Mouse (Mus musculus): ENCODE data around the gene 4930432K21Rik.
A peak's percentile ranks its signal among the peaks of the same experiment; 100 is the strongest.

4930432K21Rik gene

DNA sequence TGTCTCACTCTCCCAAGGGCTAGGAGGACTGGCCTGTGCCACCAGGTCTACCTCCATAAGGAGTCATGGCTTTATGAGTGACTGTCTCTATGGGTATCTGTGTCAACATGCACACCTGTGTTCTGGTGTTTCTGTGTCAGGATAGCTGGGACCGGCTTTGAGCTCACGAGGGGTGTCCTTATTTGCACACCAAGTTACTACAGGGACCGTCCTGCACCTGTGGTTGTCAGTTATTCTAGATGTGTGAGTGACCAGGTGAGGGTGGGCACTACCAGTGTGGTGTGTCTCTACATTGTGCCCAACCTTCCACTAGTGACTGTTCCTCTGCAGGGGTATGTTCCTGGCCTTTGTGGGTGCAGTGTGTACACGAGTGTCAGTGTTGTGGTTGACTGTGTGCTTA, 35.0 kb downstream of the 4930432K21Rik start:
- TF ChIP-seq GATA4 (IDR thresholded peaks at IDR 0.05; ENCODE audit: insufficient replicate concordance, low read length): no peak

DNA sequence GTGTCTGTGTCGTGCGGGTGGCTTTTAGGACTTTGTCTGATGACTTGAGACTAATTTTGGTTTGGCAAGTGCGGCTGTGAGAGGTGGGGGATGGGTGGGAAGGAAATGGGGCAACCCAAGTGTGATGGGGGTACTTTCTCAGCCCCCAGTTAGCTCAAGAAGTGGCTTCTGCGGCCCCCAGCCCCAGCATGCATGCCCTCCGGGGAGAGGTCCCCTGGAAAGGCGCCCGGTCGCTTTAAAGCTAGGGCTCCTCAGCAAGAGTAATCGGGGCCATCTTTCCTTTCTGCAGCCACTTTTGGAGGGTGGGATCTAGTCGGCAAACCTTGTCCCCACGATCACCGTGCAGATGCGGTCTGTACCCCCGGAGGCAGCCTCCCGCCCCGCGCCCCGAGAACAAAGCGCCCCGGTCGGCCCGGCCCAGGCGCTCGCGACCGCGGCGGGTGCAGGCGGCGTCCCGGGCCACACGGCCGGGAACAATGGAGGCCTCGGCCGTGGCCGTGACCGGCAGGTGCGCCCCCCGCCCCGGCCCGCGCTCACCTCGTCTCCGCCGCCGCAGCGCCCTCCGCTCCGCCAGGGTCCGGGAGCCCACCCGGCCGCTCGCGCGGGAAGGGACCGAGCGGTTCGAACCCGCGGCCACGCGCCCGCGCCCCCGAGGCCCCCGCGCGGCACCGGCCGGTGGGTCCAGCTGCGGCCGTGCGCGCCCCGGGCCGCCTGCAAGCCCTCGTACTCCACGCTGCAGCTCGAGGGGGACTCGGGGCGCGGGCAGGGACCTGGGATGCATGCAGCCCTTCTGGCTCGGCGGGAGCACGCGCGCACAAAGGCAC, 35.6 kb downstream of the 4930432K21Rik start:
- no peak for TF ChIP-seq GATA4 (IDR thresholded peaks at IDR 0.05; ENCODE audit: insufficient replicate concordance, low read length)

DNA sequence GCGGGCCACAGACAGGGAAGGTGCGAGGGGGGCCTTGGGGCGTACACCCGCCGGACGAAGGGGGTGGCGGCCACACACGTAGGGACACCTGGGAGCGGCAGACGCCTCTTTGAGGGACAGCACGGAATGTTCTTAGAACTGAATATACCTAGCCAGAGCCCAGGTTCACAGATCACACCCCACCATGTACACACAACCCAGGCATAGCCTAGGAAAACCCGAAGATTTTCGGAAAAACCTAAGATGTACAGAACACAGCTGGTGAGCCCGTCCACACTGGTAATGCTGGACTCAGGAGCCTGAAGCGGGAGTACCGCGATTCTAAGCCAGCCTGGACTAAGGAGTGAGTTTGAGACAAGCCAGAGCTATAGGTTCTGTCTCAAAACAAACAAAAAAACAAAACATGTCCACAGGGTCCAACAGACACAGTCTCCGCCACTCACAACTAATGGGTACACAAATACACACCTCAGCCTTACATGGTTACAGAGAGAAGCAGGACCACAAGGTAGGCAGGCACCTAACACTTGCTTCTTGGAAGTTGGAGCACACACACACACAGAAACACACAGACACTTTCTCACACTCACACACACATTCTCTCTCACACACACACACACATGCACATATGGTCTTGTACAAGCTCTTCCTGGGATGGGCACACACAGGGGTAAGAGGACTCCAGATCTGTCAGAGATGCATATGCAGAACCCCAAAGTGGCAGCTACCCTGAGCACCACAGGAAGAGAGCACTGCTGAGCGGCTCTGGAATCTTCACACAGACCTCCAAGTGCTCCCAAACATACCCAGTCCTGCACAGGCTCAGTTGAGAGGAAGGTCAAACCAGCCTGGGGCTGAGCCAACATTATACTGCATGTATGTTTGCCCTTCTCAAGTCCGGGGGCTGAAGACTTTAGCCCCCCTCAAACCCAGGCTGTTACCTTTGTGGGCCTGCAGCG, 36.5 kb downstream of the 4930432K21Rik start:
- no peak for TF ChIP-seq GATA4 (IDR thresholded peaks at IDR 0.05; ENCODE audit: insufficient replicate concordance, low read length)

DNA sequence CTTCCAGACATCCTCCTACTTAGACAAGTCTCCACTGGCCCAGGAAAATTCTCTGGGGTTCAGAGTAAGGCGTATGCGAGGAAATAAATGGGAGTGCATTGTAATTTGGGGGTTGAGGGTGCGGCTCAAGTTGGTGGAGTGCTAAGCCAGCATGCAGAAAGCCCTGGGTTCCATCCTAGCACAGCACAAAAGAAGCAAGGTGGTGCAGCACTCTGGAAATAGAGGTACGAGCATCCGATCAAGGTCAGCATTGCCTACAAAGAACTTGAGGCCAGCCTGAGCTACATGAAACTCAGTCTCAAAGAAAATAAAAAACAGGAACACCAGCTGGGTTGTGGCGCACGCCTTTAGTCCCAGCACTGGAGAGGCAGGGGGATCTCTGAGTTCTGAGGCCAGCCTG, 37.3 kb downstream of the 4930432K21Rik start, which contains the start of gene Nanos3:
Nanos3 (minus strand) TSS at position 101 of the 400 bp plus-strand sequence.
- TF ChIP-seq GATA4 (IDR thresholded peaks at IDR 0.05; ENCODE audit: insufficient replicate concordance, low read length): no peak

DNA sequence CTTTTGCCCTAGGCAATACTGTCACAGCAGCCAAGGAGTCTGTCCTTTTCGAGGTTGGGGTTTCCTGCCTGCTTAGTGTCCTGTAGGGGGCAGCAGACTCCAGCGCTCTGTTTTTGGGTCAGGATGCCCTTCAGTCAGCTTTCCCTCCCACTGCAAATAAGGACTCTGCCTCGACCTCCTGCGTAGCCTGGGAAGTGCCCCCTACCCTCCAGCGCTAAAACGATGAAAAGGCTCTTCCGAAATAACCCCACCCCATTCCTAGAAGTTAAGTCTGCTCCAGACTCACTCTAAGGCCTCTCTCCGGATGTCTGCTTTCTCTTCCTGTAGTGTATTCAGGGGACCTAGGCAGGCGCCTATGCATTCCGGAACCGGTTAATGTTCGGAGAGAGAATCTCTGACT, 38.7 kb downstream of the 4930432K21Rik start:
- TF ChIP-seq GATA4 (IDR thresholded peaks at IDR 0.05; ENCODE audit: insufficient replicate concordance, low read length): no peak

DNA sequence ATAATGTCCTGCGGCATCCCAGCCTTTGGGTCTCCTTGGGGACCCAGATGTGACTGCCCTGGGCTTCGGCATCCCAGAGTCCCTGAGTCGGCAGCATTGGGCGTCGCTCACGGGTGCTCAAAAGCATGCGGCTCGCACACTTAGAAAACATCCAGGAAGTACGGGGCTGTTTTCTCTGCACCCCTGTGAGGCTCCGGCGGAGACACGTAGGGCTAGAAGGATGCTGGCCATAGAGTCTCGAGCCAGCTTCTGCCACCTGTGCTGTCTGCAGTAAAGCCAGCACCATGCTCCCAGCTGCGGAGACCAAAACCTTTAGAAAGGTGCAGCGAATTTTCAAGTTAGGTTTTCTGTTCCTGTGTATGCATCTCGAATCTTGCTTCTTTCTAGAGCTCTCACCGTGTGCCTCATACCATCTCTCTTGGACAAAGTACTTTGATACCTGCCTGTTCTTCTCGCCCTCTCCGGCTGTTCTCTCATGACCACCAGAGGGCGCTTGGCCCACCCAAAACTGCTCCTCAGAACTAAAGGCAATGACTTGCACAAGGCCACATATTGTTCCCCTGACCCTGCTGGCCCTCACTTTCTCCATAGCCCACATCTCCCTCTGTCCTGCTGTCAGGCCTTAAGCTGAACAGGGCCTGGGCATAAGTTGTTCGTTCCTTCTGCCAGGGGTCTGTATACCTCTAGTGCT, 39.4 kb downstream of the 4930432K21Rik start:
- no peak for TF ChIP-seq GATA4 (IDR thresholded peaks at IDR 0.05; ENCODE audit: insufficient replicate concordance, low read length)

DNA sequence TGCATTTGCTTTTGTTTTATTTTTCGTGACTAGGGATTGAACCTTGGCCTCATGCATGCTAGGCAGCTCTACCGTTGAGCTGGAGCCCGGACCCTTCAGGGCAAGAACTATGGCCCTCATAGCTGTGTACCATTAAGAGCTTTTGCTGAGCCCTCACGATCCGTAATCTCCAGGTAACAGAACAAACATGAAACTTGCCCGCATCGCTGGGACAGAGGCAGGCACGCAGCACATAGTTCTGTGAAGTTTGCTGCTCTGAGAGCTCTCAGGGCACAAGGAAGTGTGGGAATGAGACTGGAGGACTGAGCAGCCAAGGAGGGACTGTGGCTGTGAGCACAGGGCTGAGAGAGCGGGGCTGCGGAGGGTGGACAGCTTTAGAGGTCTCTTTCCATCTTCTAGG, 40.8 kb downstream of the 4930432K21Rik start:
- TF ChIP-seq GATA4 (IDR thresholded peaks at IDR 0.05; ENCODE audit: insufficient replicate concordance, low read length): no peak

DNA sequence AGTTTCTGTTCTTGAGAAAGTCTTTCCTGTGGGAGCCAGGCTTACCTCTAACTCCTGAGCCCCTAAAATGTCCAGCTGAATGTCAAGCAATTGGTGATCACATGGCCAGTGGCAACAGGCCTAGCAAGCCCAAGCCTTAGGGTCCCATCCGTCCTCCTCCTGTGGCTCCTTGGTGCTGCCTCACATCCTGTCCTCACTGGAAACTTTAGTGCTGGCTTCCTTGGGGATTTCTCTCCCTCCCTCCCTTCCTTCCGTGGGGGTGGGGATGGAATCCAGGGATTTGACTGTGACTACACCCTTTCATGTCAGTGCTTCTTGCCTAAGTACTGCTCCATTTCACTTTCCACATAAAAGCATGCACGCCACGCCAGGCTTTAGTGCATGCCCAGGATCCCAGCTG, 41.8 kb downstream of the 4930432K21Rik start:
- peak; percentile 17; the same call in 1 of the 2 replicates for TF ChIP-seq GATA4 (IDR thresholded peaks at IDR 0.05; ENCODE audit: insufficient replicate concordance, low read length)

DNA sequence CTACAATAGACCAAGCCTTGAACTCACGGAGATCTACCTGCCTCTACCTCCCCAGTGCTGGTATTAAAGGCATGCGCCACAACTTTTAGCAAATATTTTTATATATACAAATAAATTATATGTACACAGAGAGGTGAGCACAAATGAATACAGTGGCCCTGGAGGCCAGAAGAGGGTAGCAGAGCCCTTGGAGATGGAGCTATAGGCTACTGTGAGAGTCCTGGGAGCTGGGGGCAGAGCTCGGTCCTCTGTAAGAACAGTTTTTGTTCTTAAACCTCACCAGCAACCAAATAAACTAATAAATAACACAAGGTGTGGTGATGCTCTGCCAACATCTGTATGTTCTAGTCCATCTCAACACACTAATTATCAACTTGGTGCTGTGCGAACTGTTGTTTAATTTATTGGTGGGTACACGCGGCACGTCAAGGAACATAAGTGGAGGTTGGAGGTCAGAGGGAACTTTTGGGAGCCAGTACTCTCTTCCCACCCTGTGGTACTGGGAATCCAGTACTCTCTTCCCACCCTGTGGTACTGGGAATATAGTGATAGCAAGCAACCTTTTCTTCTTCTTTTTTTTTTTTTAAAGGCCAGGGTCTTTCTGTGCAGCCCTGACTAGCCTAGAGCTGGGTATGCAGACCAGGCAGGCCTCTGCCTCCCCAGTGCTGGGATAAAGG, 42.5 kb downstream of the 4930432K21Rik start:
- no peak for TF ChIP-seq GATA4 (IDR thresholded peaks at IDR 0.05; ENCODE audit: insufficient replicate concordance, low read length)

DNA sequence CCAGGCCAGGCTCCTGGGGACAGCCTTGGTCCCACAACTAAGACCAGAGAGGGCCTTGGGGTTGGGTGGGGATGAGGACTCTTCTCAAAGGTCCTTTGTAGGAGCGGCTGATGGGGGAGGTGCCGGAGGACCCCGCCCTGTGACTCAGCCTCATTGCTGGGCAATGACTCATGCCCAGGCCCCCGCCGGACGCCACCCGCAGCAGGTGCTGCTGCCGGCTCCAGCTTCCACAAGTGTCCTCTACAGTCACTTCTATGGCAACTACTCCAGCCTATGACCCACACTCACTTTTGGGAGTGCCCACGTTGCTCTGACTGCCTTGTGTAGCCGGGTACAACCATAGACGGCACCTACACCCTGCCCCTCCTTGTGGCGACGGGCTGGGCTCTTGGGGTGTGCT, 44.2 kb downstream of the 4930432K21Rik start:
- TF ChIP-seq GATA4 (IDR thresholded peaks at IDR 0.05; ENCODE audit: insufficient replicate concordance, low read length): no peak

DNA sequence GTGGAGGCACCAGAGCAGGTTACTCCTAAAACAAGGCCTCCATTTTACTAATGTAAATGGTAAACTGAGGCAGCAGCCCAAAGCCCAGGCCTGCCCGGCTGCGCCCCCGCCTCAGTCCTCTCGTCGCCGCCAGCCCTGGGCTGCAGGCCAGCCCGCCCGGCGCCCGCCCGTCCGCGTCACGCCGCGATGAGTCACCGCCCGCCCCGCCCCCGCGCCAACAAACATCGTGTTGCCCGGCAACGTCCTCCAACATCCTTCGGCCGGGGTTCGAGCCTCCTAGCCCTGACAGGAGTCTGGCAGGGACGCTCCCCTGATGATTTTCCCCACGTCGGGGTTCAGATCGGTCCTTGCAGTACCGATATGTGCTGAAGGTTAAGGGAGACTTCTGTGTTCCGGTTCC, 44.7 kb downstream of the 4930432K21Rik start:
- no peak for TF ChIP-seq GATA4 (IDR thresholded peaks at IDR 0.05; ENCODE audit: insufficient replicate concordance, low read length)

DNA sequence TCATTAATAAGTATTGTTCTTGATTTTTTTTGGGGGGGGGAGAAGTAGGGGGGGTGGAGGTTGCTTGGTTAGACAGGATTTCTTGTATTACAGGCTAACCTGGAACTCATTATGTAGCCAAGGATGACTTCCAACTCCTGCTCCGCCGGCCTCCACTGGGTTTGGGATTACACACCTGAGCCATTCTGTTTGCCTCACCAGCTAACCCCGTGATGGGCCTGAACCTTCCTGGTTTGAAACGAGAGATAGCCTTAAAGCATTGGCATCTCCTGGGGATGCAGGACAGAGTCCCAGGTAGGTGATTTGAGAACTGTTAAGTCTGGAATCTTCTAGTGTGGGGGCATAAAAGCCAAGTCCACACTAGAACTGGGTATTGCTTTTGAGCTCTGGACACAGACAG, 45.3 kb downstream of the 4930432K21Rik start:
- TF ChIP-seq GATA4 (IDR thresholded peaks at IDR 0.05; ENCODE audit: insufficient replicate concordance, low read length): no peak

DNA sequence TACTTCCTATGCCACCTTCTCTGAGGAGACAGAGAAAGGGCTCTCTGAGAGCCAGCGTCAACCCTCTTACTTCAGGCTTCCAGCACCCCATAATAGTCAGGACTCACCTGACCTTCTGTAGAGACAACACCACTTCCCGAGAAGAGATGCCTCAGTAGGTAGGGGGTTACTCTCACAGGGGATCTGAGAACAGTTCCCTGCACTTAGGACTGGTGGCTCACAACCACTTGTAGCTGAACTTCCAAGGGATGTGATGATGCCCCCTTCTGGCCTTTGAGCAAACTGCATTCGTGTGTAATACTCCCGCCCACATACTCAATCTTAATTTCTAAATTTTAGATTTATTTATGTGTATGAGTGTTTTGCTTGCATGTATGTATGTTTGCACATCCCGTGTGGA, 45.7 kb downstream of the 4930432K21Rik start:
- no peak for TF ChIP-seq GATA4 (IDR thresholded peaks at IDR 0.05; ENCODE audit: insufficient replicate concordance, low read length)

DNA sequence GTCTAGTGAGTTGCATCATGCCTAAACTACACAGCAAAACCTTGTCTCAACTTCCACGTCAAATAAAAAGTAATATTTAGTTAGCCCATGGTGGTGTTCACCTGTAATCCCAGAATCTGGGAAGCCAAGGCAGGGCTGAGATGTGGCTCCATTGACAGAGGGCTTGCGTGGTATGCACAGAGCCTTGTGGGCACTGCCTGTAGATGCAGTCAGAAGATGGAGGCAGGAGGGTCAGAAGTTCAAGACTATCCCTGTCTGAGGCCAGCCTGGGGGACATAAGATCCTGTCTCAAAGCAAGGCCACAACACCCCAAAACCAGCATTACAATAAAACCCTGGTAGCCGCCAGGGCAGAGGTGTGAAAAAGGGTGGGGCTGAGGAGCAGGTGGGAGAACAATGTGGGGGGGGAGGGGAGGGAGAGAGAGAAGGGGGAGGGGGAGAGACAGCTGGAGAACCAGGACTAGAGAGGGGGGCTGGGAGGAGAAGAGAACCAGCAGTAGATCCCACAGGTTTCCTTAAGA, 46.5 kb downstream of the 4930432K21Rik start:
- TF ChIP-seq GATA4 (IDR thresholded peaks at IDR 0.05; ENCODE audit: insufficient replicate concordance, low read length): no peak
